Mouse (Mus musculus) heart, embryonic 15.5 days (tissue): Measurements from ENCODE around the gene Metap2. TPM values are rescaled to one million over a fixed set of nuclear protein-coding genes. Genes with fewer than 3 reads are reported as not detected.
"Not testable (repeated sequence)": the region's sequence is repeated elsewhere in the genome, so short reads cannot be mapped to it uniquely, and the experiment has no call there.

ENCODE experiments used
- ATAC-seq: fragments of 200-750 bp; cut with Nextera tagmentation; replicated peaks from 2 replicates; pipeline ENCODE4 v1.8.0; 2017; ENCODE audit warnings: low read depth, moderate TSS enrichment; ENCODE audit not compliant: insufficient number of reproducible peaks, insufficient read depth, low FRiP score
- H3K27ac ChIP-seq: fragments of 300-500 bp; sonication (generic); 2 replicates; pipeline ENCODE4 v1.5.1; 2015; ENCODE audit warnings: mild to moderate bottlenecking, inconsistent platforms
- H3K27me3 ChIP-seq: fragments of 300-500 bp; sonication (generic); 2 replicates; pipeline ENCODE4 v1.6.1; 2015; ENCODE audit warnings: inconsistent platforms
- H3K36me3 ChIP-seq: fragments of 300-500 bp; sonication (generic); 2 replicates; pipeline ENCODE4 v1.6.1; 2015; ENCODE audit warnings: mild to moderate bottlenecking, inconsistent platforms
- H3K4me1 ChIP-seq: fragments of 300-500 bp; sonication (generic); replicated peaks from 2 replicates; pipeline ENCODE4 v1.6.1; 2015; ENCODE audit warnings: inconsistent platforms
- H3K4me2 ChIP-seq: fragments of 300-500 bp; sonication (generic); 2 replicates; pipeline ENCODE4 v1.6.1; 2015; ENCODE audit warnings: inconsistent platforms, mild to moderate bottlenecking, moderate library complexity
- H3K4me3 ChIP-seq: fragments of 300-500 bp; sonication (generic); 2 replicates; pipeline ENCODE4 v1.5.1; 2015; ENCODE audit warnings: mild to moderate bottlenecking, inconsistent platforms
- H3K9ac ChIP-seq: fragments of 300-500 bp; sonication (generic); 2 replicates; pipeline ENCODE4 v1.6.1; 2015; ENCODE audit warnings: mild to moderate bottlenecking, inconsistent platforms
- H3K9me3 ChIP-seq: fragments of 300-500 bp; sonication (generic); replicated peaks from 2 replicates; pipeline ENCODE4 v1.6.1; 2016; ENCODE audit warnings: inconsistent platforms
- WGBS: fragments of 180-500 bp; shearing (Covaris S2); methylation state at CpG from one replicate; pipeline ENCODE4 v1.1.7; 2015; ENCODE audit warnings: mixed read lengths; 5-methylcytosine and 5-hydroxymethylcytosine counted together
- polyA plus RNA-seq: library from polyadenylated mRNA; unstranded; fragments of >200 nt; fragmentation: Nextera tagmentation; extraction: Ambion mirVana; gene quantifications from 2 replicates; pipeline ENCODE4 v1.2.1, GENCODE M21; 2015

The Metap2 gene
- polyA plus RNA-seq, 1 experiment from 2014 or later, result 156 TPM

DNA sequence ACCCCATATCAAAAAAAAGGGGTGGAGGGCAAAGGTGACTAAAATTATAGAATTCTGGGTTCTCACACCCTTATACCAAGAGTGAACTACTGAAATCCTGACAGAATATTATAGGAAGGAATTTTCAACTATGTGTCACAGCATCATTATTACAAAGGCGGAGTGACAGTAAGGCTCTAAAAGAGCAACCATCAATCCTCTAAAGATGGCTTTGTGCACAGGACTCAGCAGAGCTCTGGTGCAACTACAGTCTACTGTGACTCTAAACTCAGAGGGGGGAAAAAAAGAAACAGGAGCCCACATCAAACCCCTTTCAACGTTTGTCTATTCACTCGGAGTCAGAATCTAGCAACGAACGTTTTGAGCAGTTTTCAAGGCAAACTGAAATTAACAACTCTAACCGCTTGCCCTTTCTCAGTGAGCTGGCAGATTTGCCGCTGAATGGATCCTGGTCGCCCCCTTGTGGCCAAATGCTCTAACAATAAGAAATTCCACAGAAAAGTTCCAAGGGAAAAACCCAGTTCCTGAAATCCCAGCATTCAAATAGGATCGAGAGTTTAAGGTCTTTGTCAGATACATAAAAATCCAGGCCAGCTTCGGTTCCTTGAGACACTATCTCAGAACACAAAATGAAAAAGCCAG is 84.0 kb downstream of the Metap2 start:
- H3K9me3 ChIP-seq, result no peaks in the 10 kb centered on the region
- peaks cover 13% of the 10 kb centered on the region; the same call in 1 of the 2 replicates for H3K27me3 ChIP-seq
- no peak overlapping the region for H3K9ac ChIP-seq
- no peak for ATAC-seq
- H3K4me2 ChIP-seq, result peak overlapping the region; percentile 55
- WGBS, result 15% methylated on average over 10 of the region's 10 CpGs
- H3K4me3 ChIP-seq, result peak overlapping the region; percentile 21; the same call in 1 of the 2 replicates
- H3K4me1 ChIP-seq, result no peaks in the 10 kb centered on the region; the same call in 1 of the 2 replicates
- H3K36me3 ChIP-seq, result no peaks in the 10 kb centered on the region
- H3K27ac ChIP-seq, result no peak overlapping the region

DNA sequence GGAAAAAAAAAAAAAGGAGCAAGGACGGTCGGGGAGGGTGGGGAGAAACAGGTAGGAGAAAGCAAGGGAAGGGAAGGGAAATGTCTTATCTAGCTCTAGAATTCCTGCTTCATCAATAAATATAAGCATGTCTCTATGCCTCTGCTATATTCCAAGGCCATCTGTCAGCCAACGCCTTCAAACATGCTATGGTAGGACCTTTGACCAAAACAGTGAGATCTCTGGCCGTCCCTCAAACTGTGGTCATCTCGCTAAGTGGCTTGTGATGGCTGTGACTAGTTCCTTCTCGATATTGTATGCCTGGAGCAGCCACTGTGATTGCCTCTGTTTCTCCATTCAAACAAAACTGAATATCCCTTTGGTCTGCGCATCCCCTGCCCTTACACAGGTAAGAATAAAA is 84.8 kb downstream of the Metap2 start:
- no peak overlapping the region for H3K4me2 ChIP-seq
- ATAC-seq, result no peak
- H3K4me3 ChIP-seq, result no peak overlapping the region
- WGBS, result 83% methylated on average over 7 of the region's 7 CpGs
- H3K4me1 ChIP-seq, result no peaks in the 10 kb centered on the region; the same call in 1 of the 2 replicates
- peaks cover 6% of the 10 kb centered on the region; the same call in 1 of the 2 replicates for H3K27me3 ChIP-seq
- no peaks in the 10 kb centered on the region for H3K36me3 ChIP-seq
- H3K9me3 ChIP-seq, result no peaks in the 10 kb centered on the region
- H3K9ac ChIP-seq, result no peak overlapping the region
- no peak overlapping the region for H3K27ac ChIP-seq

DNA sequence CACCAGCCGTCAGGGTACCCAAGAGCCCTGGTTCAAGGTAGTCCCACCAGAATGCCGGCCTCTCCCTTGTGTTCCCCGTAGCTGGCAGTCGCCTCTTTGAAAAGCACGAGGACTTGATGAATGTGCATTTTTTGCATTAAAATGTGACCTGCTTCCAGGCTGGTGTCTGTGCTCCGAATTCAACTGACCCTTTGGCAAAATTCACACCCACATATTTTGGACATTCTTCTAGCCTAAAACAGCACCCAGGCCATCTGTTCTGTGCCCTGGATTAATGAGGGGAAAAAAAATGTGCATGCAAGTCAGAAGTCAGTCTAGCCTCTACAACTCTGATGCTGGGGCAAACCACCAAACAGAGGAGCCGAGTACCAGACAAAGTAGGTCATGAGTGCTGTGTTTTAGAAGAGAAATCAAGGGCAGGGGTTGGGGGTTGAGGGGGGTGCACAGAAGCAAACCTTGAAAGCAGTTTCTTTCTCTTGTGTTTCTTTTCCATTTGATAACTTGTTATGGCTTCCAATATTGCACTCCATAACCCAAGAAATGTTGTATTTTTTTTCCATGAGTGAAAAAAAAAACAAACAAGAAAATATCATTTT is 86.2 kb downstream of the Metap2 start:
- Histone ChIP-seq H3K36me3 (no peaks in the 10 kb centered on the region), H3K4me2 (no peak overlapping the region), H3K9me3 (no peaks in the 10 kb centered on the region), H3K27me3 (no peaks in the 10 kb centered on the region), H3K4me1 (no peaks in the 10 kb centered on the region; the same call in 1 of the 2 replicates), H3K9ac (no peak overlapping the region), H3K27ac (no peak overlapping the region), H3K4me3 (no peak overlapping the region)
- WGBS, result 65% methylated on average over 7 of the region's 7 CpGs
- no peak for ATAC-seq

DNA sequence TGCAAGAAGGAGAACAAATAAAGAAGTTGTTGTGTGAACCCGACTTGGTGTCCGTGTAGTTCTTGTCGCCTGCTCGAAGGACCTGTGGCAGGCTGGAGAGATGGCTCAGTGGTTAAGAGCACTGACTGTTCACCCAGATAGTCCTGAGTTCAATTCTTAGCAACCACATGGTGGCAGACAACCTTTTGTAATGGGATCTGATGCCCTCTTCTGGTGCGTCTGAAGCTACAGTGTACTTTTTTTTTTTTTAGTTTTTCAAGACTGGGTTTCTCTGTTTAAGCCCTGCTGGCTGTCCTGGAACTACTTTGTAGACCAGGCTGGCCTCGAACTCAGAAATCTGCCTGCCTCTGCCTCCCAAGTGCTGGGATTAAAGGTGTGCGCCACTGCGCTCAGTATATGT is 87.5 kb downstream of the Metap2 start:
- not testable (repeated sequence) for H3K4me2 ChIP-seq, H3K27me3 ChIP-seq, H3K9ac ChIP-seq, H3K4me3 ChIP-seq, H3K9me3 ChIP-seq, H3K4me1 ChIP-seq, H3K36me3 ChIP-seq, H3K27ac ChIP-seq, ATAC-seq
- WGBS, result 90% methylated on average over 8 of the region's 8 CpGs

Other genes with a start within 250 kb of the Metap2 start
- gene Usp44, start 65.5 kb downstream of the Metap2 start, polyA plus RNA-seq, result 0.08 and 0.44 TPM in 2 replicates
- 23.6 and 24.5 TPM in 2 replicates for gene Vezt, start 138.7 kb upstream of the Metap2 start, polyA plus RNA-seq
- 2.1 and 2.3 TPM in 2 replicates for gene Fgd6, start 138.9 kb upstream of the Metap2 start, polyA plus RNA-seq